Mouse (Mus musculus) midbrain, embryonic 14.5 days (tissue): ENCODE results near the gene Kcnq4. TPM values are rescaled to one million over a fixed set of nuclear protein-coding genes. Genes with fewer than 3 reads are reported as not detected.

ENCODE experiments used
- ATAC-seq: fragments of 200-750 bp; cut with Nextera tagmentation; 2 replicates; pipeline ENCODE4 v1.8.0; 2017; ENCODE audit warnings: moderate number of reproducible peaks, moderate library complexity; ENCODE audit not compliant: low FRiP score, low TSS enrichment
- DNase-seq: peaks from one replicate; pipeline ENCODE4 v3.0.0-alpha.2; 2015
- H3K27ac ChIP-seq: fragments of 300-500 bp; sonication (generic); replicated peaks from 2 replicates; pipeline ENCODE4 v1.5.1; 2014; ENCODE audit warnings: mild to moderate bottlenecking, low read depth, low read length, moderate library complexity
- H3K27me3 ChIP-seq: fragments of 300-500 bp; sonication (generic); 2 replicates; pipeline ENCODE4 v1.6.1; 2014; ENCODE audit warnings: low read length, control low read depth, mixed read lengths; ENCODE audit not compliant: control insufficient read depth, insufficient read depth
- H3K36me3 ChIP-seq: fragments of 300-500 bp; sonication (generic); 2 replicates; pipeline ENCODE4 v1.6.1; 2014; ENCODE audit warnings: low read length, control low read depth; ENCODE audit not compliant: control insufficient read depth, insufficient read depth
- H3K4me1 ChIP-seq: fragments of 300-500 bp; sonication (generic); 2 replicates; pipeline ENCODE4 v1.6.1; 2014; ENCODE audit warnings: mild to moderate bottlenecking, antibody characterized with exemption, low read length, control low read depth; ENCODE audit not compliant: control insufficient read depth, insufficient read depth
- H3K4me2 ChIP-seq: fragments of 300-500 bp; sonication (generic); 2 replicates; pipeline ENCODE4 v1.6.1; 2014; ENCODE audit warnings: mild to moderate bottlenecking, low read length, moderate library complexity
- H3K4me3 ChIP-seq: fragments of 300-500 bp; sonication (generic); replicated peaks from 2 replicates; pipeline ENCODE4 v1.5.1; 2014; ENCODE audit warnings: low read depth, low read length
- H3K9ac ChIP-seq: fragments of 300-500 bp; sonication (generic); replicated peaks from 2 replicates; pipeline ENCODE4 v1.6.1; 2014; ENCODE audit warnings: mild to moderate bottlenecking, low read length, moderate library complexity
- H3K9me3 ChIP-seq: fragments of 300-500 bp; sonication (generic); 2 replicates; pipeline ENCODE4 v1.6.1; 2016; ENCODE audit warnings: low read length, control low read depth, mixed read lengths; ENCODE audit not compliant: control insufficient read depth
- WGBS: fragments of 180-500 bp; shearing (Covaris S2); extraction: QIAGEN DNeasy Blood & Tissue Kit; methylation state at CpG from one replicate; pipeline ENCODE4 v1.1.7; 2014; 5-methylcytosine and 5-hydroxymethylcytosine counted together
- polyA plus RNA-seq: library from polyadenylated mRNA; unstranded; fragments of >200 nt; fragmentation: Nextera tagmentation; extraction: Ambion mirVana; gene quantifications from 2 replicates; pipeline ENCODE4 v1.2.1, GENCODE M21; 2014

Kcnq4 gene
- polyA plus RNA-seq, 1 experiment from 2014 or later: 3.7 TPM

- H3K4me3 ChIP-seq: no peak overlapping the region
- peaks cover 22% of the 10 kb centered on the region for H3K27me3 ChIP-seq
- H3K9ac ChIP-seq: no peak overlapping the region
- ATAC-seq: peak; percentile 43; the same call in 1 of the 2 replicates
- H3K9me3 ChIP-seq: no peaks in the 10 kb centered on the region
- 88% methylated on average over 8 of the region's 8 CpGs for WGBS
- no peak overlapping the region for H3K4me2 ChIP-seq
- no peak overlapping the region for H3K27ac ChIP-seq
- H3K36me3 ChIP-seq: no peaks in the 10 kb centered on the region
- no peaks in the 10 kb centered on the region for H3K4me1 ChIP-seq
- no peak for DNase-seq
These were observed 51.1 kb downstream of the Kcnq4 start for GRCm38 (mm10) chr4:120697353-120697752.

- Histone ChIP-seq H3K4me2 (no peak overlapping the region), H3K36me3 (no peaks in the 10 kb centered on the region), H3K4me3 (no peak overlapping the region), H3K9me3 (no peaks in the 10 kb centered on the region), H3K9ac (no peak overlapping the region), H3K4me1 (no peaks in the 10 kb centered on the region), H3K27me3 (peaks cover 6% of the 10 kb centered on the region), H3K27ac (no peak overlapping the region)
- WGBS: 39% methylated on average over 10 of the region's 10 CpGs
- ATAC-seq (no peak), DNase-seq (peak; percentile 61)
These were observed 55.7 kb downstream of the Kcnq4 start for GRCm38 (mm10) chr4:120692717-120693116.

GRCm38 (mm10) chr4:120689317-120689716 is 59.1 kb downstream of the Kcnq4 start:
- WGBS: 76% methylated on average over 6 of the region's 6 CpGs
- H3K9me3 ChIP-seq: no peaks in the 10 kb centered on the region
- H3K4me1 ChIP-seq: no peaks in the 10 kb centered on the region

GRCm38 (mm10) chr4:120687282-120687681 is 61.1 kb downstream of the Kcnq4 start:
- Histone ChIP-seq H3K36me3 (no peaks in the 10 kb centered on the region), H3K27ac (no peak overlapping the region), H3K9ac (no peak overlapping the region), H3K4me1 (no peaks in the 10 kb centered on the region), H3K9me3 (no peaks in the 10 kb centered on the region), H3K4me2 (no peak overlapping the region), H3K4me3 (no peak overlapping the region), H3K27me3 (no peaks in the 10 kb centered on the region)
- DNase-seq (no peak), ATAC-seq (no peak)
- WGBS: 54% methylated on average over 6 of the region's 6 CpGs

More at GRCm38 (mm10) chr4:120689317-120689716, 59.1 kb downstream of the Kcnq4 start:
- Histone ChIP-seq H3K4me3 (no peak overlapping the region), H3K27me3 (no peaks in the 10 kb centered on the region), H3K27ac (no peak overlapping the region), H3K36me3 (no peaks in the 10 kb centered on the region), H3K4me2 (no peak overlapping the region), H3K9ac (no peak overlapping the region)
- DNase-seq: no peak
- ATAC-seq: no peak

DNA sequence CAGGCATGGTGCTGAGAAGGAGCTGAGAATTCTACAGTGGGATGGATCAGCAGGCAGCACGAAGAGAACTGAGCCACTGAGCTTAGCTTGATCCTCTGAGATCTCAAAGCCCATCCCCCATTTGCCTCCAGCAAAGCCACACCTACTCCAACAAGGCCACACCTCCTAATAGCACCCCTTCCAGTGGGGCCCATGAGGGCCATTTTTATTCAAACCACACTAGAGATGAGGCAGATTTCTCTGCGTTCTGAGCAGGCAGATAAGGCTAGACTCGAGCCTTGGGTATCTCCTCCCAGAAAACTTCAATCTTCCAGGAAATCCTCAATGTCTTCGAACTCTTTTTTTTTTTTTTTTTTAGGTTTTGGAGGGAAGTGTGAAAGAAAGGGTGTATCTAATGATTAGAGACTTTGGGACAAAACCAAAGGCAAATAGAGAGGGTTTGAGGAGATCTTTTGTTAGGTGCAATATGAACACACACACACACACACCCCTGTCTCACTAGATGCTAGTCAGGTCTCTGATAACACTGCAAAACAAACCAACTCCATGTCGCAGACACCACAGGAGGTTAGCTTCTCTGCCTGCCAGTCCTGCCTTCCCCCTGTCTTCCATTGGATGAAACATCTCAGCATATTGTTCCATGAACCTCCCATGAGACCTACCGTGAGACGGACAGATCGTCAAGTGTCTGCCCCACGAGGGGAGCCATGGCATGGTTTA is 65.0 kb downstream of the Kcnq4 start:
- Histone ChIP-seq H3K27ac (no peak overlapping the region), H3K27me3 (no peaks in the 10 kb centered on the region), H3K4me3 (no peak overlapping the region), H3K4me2 (no peak overlapping the region), H3K9ac (no peak overlapping the region), H3K9me3 (no peaks in the 10 kb centered on the region), H3K4me1 (no peaks in the 10 kb centered on the region), H3K36me3 (no peaks in the 10 kb centered on the region)
- DNase-seq (no peak), ATAC-seq (no peak)
- 48% methylated on average over 9 of the region's 9 CpGs for WGBS

GRCm38 (mm10) chr4:120682168-120682567 is 66.2 kb downstream of the Kcnq4 start:
- H3K9ac ChIP-seq: no peak overlapping the region
- H3K36me3 ChIP-seq: no peaks in the 10 kb centered on the region
- no peak overlapping the region for H3K4me2 ChIP-seq
- H3K4me3 ChIP-seq: no peak overlapping the region
- DNase-seq (peak; percentile 74), ATAC-seq (no peak)
- H3K9me3 ChIP-seq: no peaks in the 10 kb centered on the region
- no peaks in the 10 kb centered on the region for H3K4me1 ChIP-seq
- 38% methylated on average over 10 of the region's 10 CpGs for WGBS
- H3K27ac ChIP-seq: no peak overlapping the region
- H3K27me3 ChIP-seq: no peaks in the 10 kb centered on the region

- Histone ChIP-seq H3K27ac (no peak overlapping the region), H3K27me3 (no peaks in the 10 kb centered on the region), H3K4me2 (no peak overlapping the region), H3K36me3 (no peaks in the 10 kb centered on the region), H3K9ac (no peak overlapping the region), H3K9me3 (no peaks in the 10 kb centered on the region), H3K4me3 (no peak overlapping the region), H3K4me1 (no peaks in the 10 kb centered on the region)
- ATAC-seq (no peak), DNase-seq (peak; percentile 71)
- 59% methylated on average over 7 of the region's 7 CpGs for WGBS
These were observed 67.5 kb downstream of the Kcnq4 start for GRCm38 (mm10) chr4:120680953-120681352.

- DNase-seq: no peak
- 69% methylated on average over 2 of the region's 2 CpGs for whole genome bisulfite sequencing
- no peak for ATAC-seq
- H3K36me3 ChIP-seq: no peaks in the 10 kb centered on the region
- no peak overlapping the region for H3K4me2 ChIP-seq
- no peak overlapping the region for H3K4me3 ChIP-seq
- H3K9me3 ChIP-seq: no peaks in the 10 kb centered on the region
- H3K4me1 ChIP-seq: no peaks in the 10 kb centered on the region
- H3K9ac ChIP-seq: no peak overlapping the region
- H3K27me3 ChIP-seq: no peaks in the 10 kb centered on the region
- H3K27ac ChIP-seq: no peak overlapping the region
These were observed 72.8 kb downstream of the Kcnq4 start for GRCm38 (mm10) chr4:120675640-120676039.

GRCm38 (mm10) chr4:120674775-120675451 is 73.5 kb downstream of the Kcnq4 start:
- no peak for ATAC-seq
- 74% methylated on average over 8 of the region's 8 CpGs for WGBS

More at GRCm38 (mm10) chr4:120674775-120675451, 73.5 kb downstream of the Kcnq4 start:
- no peak overlapping the region for H3K27ac ChIP-seq
- H3K4me3 ChIP-seq: no peak overlapping the region
- no peaks in the 10 kb centered on the region for H3K9me3 ChIP-seq
- no peaks in the 10 kb centered on the region for H3K4me1 ChIP-seq
- H3K27me3 ChIP-seq: no peaks in the 10 kb centered on the region
- DNase-seq: no peak
- H3K9ac ChIP-seq: no peak overlapping the region
- H3K36me3 ChIP-seq: no peaks in the 10 kb centered on the region
- H3K4me2 ChIP-seq: no peak overlapping the region
